Mouse (Mus musculus) midbrain, postnatal 0 days (tissue): ENCODE data around the gene Incenp. TPM values are rescaled to one million over a fixed set of nuclear protein-coding genes. Genes with fewer than 3 reads are reported as not detected.

ENCODE experiments used
- ATAC-seq: fragments of 200-750 bp; cut with Nextera tagmentation; 2 replicates; pipeline ENCODE4 v1.8.0; 2017; ENCODE audit warnings: moderate number of reproducible peaks, mild to moderate bottlenecking, moderate TSS enrichment, moderate library complexity; ENCODE audit not compliant: low FRiP score
- DNase-seq: peaks from one replicate; pipeline ENCODE4 v3.0.0-alpha.2; 2015; ENCODE audit warnings: low spot score
- H3K27ac ChIP-seq: fragments of 300-500 bp; sonication (generic); 2 replicates; pipeline ENCODE4 v1.5.1; 2014; ENCODE audit warnings: low read depth, mild to moderate bottlenecking, low read length, mixed read lengths
- H3K27me3 ChIP-seq: fragments of 300-500 bp; sonication (generic); 2 replicates; pipeline ENCODE4 v1.6.1; 2014; ENCODE audit warnings: low read length, control low read depth, mixed read lengths; ENCODE audit not compliant: insufficient read depth
- H3K36me3 ChIP-seq: fragments of 300-500 bp; sonication (generic); 2 replicates; pipeline ENCODE4 v1.6.1; 2014; ENCODE audit warnings: low read length, control low read depth, mixed read lengths; ENCODE audit not compliant: insufficient read depth
- H3K4me1 ChIP-seq: fragments of 300-500 bp; sonication (generic); 2 replicates; pipeline ENCODE4 v1.6.1; 2014; ENCODE audit warnings: mild to moderate bottlenecking, control low read depth, antibody characterized with exemption, low read length, mixed read lengths; ENCODE audit not compliant: insufficient read depth
- H3K4me2 ChIP-seq: fragments of 300-500 bp; sonication (generic); 2 replicates; pipeline ENCODE4 v1.6.1; 2014; ENCODE audit warnings: low read depth, mild to moderate bottlenecking, low read length, mixed read lengths; ENCODE audit not compliant: poor library complexity, severe bottlenecking
- H3K4me3 ChIP-seq: fragments of 300-500 bp; sonication (generic); 2 replicates; pipeline ENCODE4 v1.5.1; 2014; ENCODE audit warnings: low read depth, mild to moderate bottlenecking, low read length, moderate library complexity
- H3K9ac ChIP-seq: fragments of 300-500 bp; sonication (generic); replicated peaks from 2 replicates; pipeline ENCODE4 v1.6.1; 2014; ENCODE audit warnings: mild to moderate bottlenecking, low read length, moderate library complexity, mixed read lengths; ENCODE audit not compliant: poor library complexity, severe bottlenecking
- H3K9me3 ChIP-seq: fragments of 300-500 bp; sonication (generic); 2 replicates; pipeline ENCODE4 v1.6.1; 2016; ENCODE audit warnings: low read length, control low read depth
- CTCF ChIP-seq: IDR thresholded peaks from 2 replicates; pipeline ENCODE4 v1.5.1; 2016; ENCODE audit warnings: antibody characterized with exemption, mild to moderate bottlenecking
- WGBS: fragments of 180-500 bp; shearing (Covaris S2); extraction: QIAGEN DNeasy Blood & Tissue Kit; methylation state at CpG from one replicate; pipeline ENCODE4 v1.1.7; 2014; 5-methylcytosine and 5-hydroxymethylcytosine counted together
- polyA plus RNA-seq: library from polyadenylated mRNA; unstranded; fragments of >200 nt; fragmentation: Nextera tagmentation; extraction: Ambion mirVana; gene quantifications from 2 replicates; pipeline ENCODE4 v1.2.1, GENCODE M21; 2015
- total RNA-seq: library from RNA; depleted of rRNA; stranded (reverse); fragments of >200 nt; gene quantifications from 2 replicates; pipeline ENCODE4 v1.2.3, GENCODE M21; 2014

The Incenp gene
- total and polyA plus RNA-seq, 2 experiments from 2014 or later, result 11.0 to 13.3 TPM

GRCm38 (mm10) chr19:9940903-9941302 is 41.6 kb upstream of the Incenp start:
- Histone ChIP-seq H3K27me3 (no peaks in the 10 kb centered on the region), H3K4me1 (no peaks in the 10 kb centered on the region), H3K4me2 (no peak overlapping the region), H3K27ac (no peak overlapping the region), H3K36me3 (no peaks in the 10 kb centered on the region), H3K4me3 (no peak overlapping the region), H3K9ac (no peak overlapping the region), H3K9me3 (no peaks in the 10 kb centered on the region)
- DNase-seq, result no peak
- TF ChIP-seq CTCF, result no peak
- 2% methylated on average over 4 of the region's 4 CpGs for WGBS
- no peak for ATAC-seq

DNA sequence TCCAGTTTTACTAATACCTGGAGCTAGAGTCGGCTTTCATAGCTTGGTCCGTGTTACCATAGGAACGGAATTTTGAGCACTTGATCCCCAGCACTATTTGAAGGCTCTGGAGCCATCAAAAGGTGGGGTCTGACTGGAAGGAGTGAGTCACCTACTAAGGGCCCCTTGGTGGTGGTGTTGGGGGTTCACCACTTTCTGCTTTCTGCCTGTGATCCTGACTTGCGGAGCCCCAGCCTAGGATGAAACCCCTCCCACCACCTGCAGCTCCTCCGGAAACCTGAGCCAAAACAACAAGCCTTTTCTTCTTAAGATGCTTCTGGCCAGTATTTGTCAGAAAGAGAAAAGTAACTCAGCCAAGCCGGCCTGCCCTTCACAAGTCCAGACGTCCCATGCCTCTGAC is 40.5 kb upstream of the Incenp start:
- 55% methylated on average over 7 of the region's 7 CpGs for WGBS
- no peak overlapping the region for H3K4me2 ChIP-seq
- TF ChIP-seq CTCF, result no peak
- no peak overlapping the region for H3K4me3 ChIP-seq
- H3K27me3 ChIP-seq, result no peaks in the 10 kb centered on the region
- H3K27ac ChIP-seq, result no peak overlapping the region
- no peaks in the 10 kb centered on the region for H3K4me1 ChIP-seq
- no peaks in the 10 kb centered on the region for H3K36me3 ChIP-seq
- H3K9ac ChIP-seq, result no peak overlapping the region
- no peak for DNase-seq
- no peaks in the 10 kb centered on the region for H3K9me3 ChIP-seq
- no peak for ATAC-seq

- WGBS, result 76% methylated on average over 13 of the region's 13 CpGs
- ATAC-seq (no peak), DNase-seq (no peak)
- Histone ChIP-seq H3K9ac (no peak overlapping the region), H3K36me3 (no peaks in the 10 kb centered on the region), H3K9me3 (no peaks in the 10 kb centered on the region), H3K27ac (no peak overlapping the region), H3K4me1 (no peaks in the 10 kb centered on the region), H3K27me3 (no peaks in the 10 kb centered on the region), H3K4me3 (no peak overlapping the region), H3K4me2 (no peak overlapping the region)
- TF ChIP-seq CTCF, result no peak
Observed at GRCm38 (mm10) chr19:9938824-9939303, 39.5 kb upstream of the Incenp start.

DNA sequence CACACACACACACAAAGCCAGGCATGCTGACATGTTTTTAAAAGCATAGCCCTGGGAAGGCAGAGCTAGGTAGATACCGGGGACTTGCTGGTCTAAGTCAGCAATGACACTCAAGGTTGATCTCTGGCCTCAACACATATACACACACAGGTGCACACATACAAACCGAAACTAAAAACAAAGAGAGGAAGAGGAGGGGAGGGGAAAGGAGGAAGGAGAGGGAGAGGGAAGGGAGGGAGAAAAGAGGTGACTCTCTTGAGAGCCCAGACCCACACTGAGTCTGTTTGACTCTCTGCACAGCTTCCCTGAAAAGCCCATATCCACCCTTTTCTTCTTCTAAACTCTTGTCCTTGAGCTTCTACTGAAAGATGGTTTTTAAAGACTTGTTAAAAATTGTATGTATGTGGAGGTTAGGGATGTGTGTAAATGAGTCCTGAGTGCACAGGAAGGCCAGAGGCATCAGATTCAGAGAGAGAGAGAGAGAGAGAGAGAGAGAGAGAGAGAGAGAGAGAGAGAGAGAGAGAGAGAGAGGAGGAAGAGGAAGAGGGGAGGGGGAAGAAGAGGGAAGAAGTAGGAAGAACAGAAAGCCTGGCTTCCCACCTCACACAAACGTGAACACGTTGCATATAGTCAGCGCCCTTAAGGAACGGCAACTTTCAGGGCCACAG is 38.9 kb upstream of the Incenp start:
- Histone ChIP-seq H3K4me3 (no peak overlapping the region), H3K27ac (no peak overlapping the region), H3K4me1 (no peaks in the 10 kb centered on the region), H3K9ac (no peak overlapping the region), H3K9me3 (no peaks in the 10 kb centered on the region), H3K4me2 (no peak overlapping the region), H3K27me3 (no peaks in the 10 kb centered on the region), H3K36me3 (no peaks in the 10 kb centered on the region)
- no peak for TF ChIP-seq CTCF
- ATAC-seq (no peak), DNase-seq (no peak)
- 83% methylated on average over 6 of the region's 6 CpGs for WGBS

GRCm38 (mm10) chr19:9937428-9937827 is 38.1 kb upstream of the Incenp start:
- DNase-seq (no peak), ATAC-seq (no peak)
- Histone ChIP-seq H3K27me3 (no peaks in the 10 kb centered on the region), H3K4me2 (no peak overlapping the region), H3K9me3 (no peaks in the 10 kb centered on the region), H3K9ac (no peak overlapping the region), H3K36me3 (no peaks in the 10 kb centered on the region), H3K27ac (no peak overlapping the region), H3K4me1 (no peaks in the 10 kb centered on the region), H3K4me3 (no peak overlapping the region)
- 61% methylated on average over 5 of the region's 5 CpGs for WGBS
- TF ChIP-seq CTCF, result no peak

GRCm38 (mm10) chr19:9936579-9936978 is 37.2 kb upstream of the Incenp start:
- H3K4me3 ChIP-seq, result no peak overlapping the region
- no peak for TF ChIP-seq CTCF
- 77% methylated on average over 5 of the region's 5 CpGs for WGBS
- ATAC-seq (no peak), DNase-seq (no peak)
- H3K4me2 ChIP-seq, result no peak overlapping the region
- H3K9me3 ChIP-seq, result no peaks in the 10 kb centered on the region
- H3K27me3 ChIP-seq, result no peaks in the 10 kb centered on the region
- no peaks in the 10 kb centered on the region for H3K4me1 ChIP-seq
- H3K36me3 ChIP-seq, result no peaks in the 10 kb centered on the region
- no peak overlapping the region for H3K9ac ChIP-seq
- H3K27ac ChIP-seq, result no peak overlapping the region
